Mouse (Mus musculus): ENCODE results near the gene Mapk10. TPM values are rescaled to one million over a fixed set of nuclear protein-coding genes. Genes with fewer than 3 reads are reported as not detected.
"Not testable (repeated sequence)": the region's sequence is repeated elsewhere in the genome, so short reads cannot be mapped to it uniquely, and the experiment has no call there.

The Mapk10 gene
- polyA plus RNA-seq, 1 experiment from 2014 or later = 0.23 TPM

DNA sequence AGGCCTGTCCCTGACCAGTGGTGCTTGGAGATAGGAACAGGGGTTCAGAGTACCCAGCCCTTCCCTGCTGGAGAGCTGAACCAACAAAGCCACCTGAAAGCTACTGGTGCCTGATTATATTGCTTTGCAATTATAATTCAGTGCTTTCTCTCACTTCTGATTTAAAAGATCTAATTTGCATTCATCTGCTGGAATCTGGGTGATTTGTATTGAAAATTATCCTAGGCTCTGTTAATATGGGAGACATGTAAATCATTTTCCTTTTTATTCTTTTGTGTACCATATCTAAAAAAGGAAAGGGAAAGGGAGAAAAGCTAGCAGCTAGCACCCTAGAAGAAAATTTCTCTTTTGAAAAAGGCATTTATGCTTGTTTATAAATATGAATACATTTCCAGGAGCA is 234.6 kb downstream of the Mapk10 start:
- H3K27me3 ChIP-seq = peaks cover 7% of the 10 kb centered on the region
- TF ChIP-seq CTCF (IDR thresholded peaks at IDR 0.05) = no peak
- CTCF ChIA-PET = interaction anchor here (1.0 to 1.4 kb wide), 2 partner anchors 8 to 11 kb away, joined by 3 read pairs; no protein-coding TSS in a partner anchor
- DNase-seq (ENCODE audit: low read depth, low spot score) (no peak), ATAC-seq (no peak)
- in situ Hi-C loops (cut with MboI; ENCODE audit: low pct_unique_long_range_greater_than_20kb) = no loop called here
- POLR2A ChIA-PET = no interaction called here

GRCm38 (mm10) chr5:102974400-102974799 is 236.7 kb downstream of the Mapk10 start:
- DNase-seq (ENCODE audit: low read depth, low spot score) (no peak), ATAC-seq (no peak)
- in situ Hi-C loops (cut with MboI; ENCODE audit: low pct_unique_long_range_greater_than_20kb) = no loop called here
- ChIA-PET CTCF (no interaction called here), POLR2A (no interaction called here)
- no peak for TF ChIP-seq CTCF (IDR thresholded peaks at IDR 0.05)
- peaks cover 12% of the 10 kb centered on the region for H3K27me3 ChIP-seq

- ATAC-seq = no peak
- ChIA-PET CTCF (no interaction called here), POLR2A (no interaction called here)
- in situ Hi-C loops (cut with MboI; ENCODE audit: low pct_unique_long_range_greater_than_20kb) = no loop called here
- no peak for TF ChIP-seq CTCF (IDR thresholded peaks at IDR 0.05)
- H3K27me3 ChIP-seq = no peaks in the 10 kb centered on the region
- DNase-seq (ENCODE audit: low read depth, low spot score) = no peak
Observed at GRCm38 (mm10) chr5:102964396-102964795, 246.7 kb downstream of the Mapk10 start.

GRCm38 (mm10) chr5:102953414-102953813 is 257.7 kb downstream of the Mapk10 start:
- ATAC-seq (no peak), DNase-seq (ENCODE audit: low read depth, low spot score) (no peak)
- TF ChIP-seq CTCF (IDR thresholded peaks at IDR 0.05) = no peak
- H3K27me3 ChIP-seq = peaks cover 5% of the 10 kb centered on the region
- ChIA-PET CTCF (interaction anchor here (0.8 kb wide), 1 partner anchor 11 kb away, joined by 3 read pairs; no protein-coding TSS in a partner anchor), POLR2A (no interaction called here)
- in situ Hi-C loops (cut with MboI; ENCODE audit: low pct_unique_long_range_greater_than_20kb) = no loop called here

- no peak for DNase-seq (ENCODE audit: low read depth, low spot score)
- ChIA-PET CTCF (interaction anchor here (0.8 kb wide), 1 partner anchor 11 kb away, joined by 3 read pairs; no protein-coding TSS in a partner anchor), POLR2A (no interaction called here)
- no peak for ATAC-seq
- TF ChIP-seq CTCF (IDR thresholded peaks at IDR 0.05) = no peak
- in situ Hi-C loops (cut with MboI; ENCODE audit: low pct_unique_long_range_greater_than_20kb) = no loop called here
- H3K27me3 ChIP-seq = peaks cover 3% of the 10 kb centered on the region
Observed at GRCm38 (mm10) chr5:102952918-102953317, 258.2 kb downstream of the Mapk10 start.

DNA sequence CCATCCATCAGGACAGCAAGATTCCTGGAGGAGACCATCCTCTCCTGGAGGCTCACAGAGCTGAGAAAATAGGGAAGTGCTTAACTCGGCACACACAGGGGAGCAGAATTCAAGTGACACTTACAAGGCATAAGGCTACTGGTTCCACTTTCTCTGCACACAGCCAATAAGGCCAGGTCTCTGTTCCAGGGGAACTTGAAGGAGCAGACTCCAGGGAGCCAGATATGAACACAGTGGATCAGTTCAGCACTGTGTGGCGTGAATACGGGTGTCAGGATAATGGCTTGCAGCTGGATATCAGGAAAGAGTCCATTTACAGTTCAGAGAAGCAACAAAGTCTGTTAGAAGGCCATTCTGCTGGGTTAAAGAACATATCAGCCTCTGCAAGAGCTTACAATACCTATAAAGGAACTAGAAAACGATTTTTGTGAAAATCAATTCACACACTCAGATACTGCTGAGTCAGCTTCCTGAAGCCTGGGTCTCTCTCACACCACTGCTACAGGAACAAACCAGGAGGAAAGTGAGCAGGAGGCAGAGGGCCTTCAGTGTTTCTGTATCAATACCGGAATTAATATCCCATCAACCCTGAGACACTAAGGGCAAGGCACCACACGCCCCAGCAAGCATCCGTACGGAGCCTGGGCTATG is 263.9 kb downstream of the Mapk10 start:
- ATAC-seq = no peak
- DNase-seq (ENCODE audit: low read depth, low spot score) = no peak
- TF ChIP-seq CTCF (IDR thresholded peaks at IDR 0.05) = no peak
- CTCF ChIA-PET = interaction anchor here (1.0 to 2.0 kb wide), 3 partner anchors 17 to 27 kb away, joined by 3 to 5 read pairs (median 4); no protein-coding TSS in a partner anchor
- in situ Hi-C loops (cut with MboI; ENCODE audit: low pct_unique_long_range_greater_than_20kb) = no loop called here
- peaks cover 2% of the 10 kb centered on the region for H3K27me3 ChIP-seq
- POLR2A ChIA-PET = interaction anchor here (0.9 kb wide), 1 partner anchor 58 kb away, joined by 3 read pairs; no protein-coding TSS in a partner anchor

DNA sequence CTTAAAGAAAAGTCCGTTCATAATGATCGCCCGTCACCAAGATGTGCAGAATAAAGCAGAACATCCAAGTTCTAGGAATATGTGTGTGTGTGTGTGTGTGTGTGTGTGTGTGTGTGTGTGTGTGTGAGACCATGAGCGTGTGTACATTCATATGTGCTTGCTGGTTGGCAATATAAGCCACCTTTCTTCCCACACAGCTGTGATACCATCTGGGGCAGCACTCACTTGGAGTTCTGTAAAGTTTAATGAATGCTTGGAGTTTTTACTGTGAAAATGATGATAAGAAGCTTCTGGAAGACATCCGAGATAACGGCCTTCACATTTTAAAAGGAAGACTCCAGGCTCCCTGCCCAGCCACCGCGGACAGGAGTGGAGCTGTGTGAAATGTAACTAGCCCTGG is 264.5 kb downstream of the Mapk10 start:
- in situ Hi-C loops (cut with MboI; ENCODE audit: low pct_unique_long_range_greater_than_20kb) = no loop called here
- no peak for ATAC-seq
- H3K27me3 ChIP-seq = no peaks in the 10 kb centered on the region
- POLR2A ChIA-PET = no interaction called here
- no peak for DNase-seq (ENCODE audit: low read depth, low spot score)
- no peak for TF ChIP-seq CTCF (IDR thresholded peaks at IDR 0.05)
- CTCF ChIA-PET = interaction anchor here (0.8 to 2.0 kb wide), 3 partner anchors 18 to 42 kb away, joined by 3 to 5 read pairs (median 4); no protein-coding TSS in a partner anchor

GRCm38 (mm10) chr5:102943864-102944630 is 267.1 kb downstream of the Mapk10 start:
- H3K27me3 ChIP-seq; DNase-seq (ENCODE audit: low read depth, low spot score); in situ Hi-C loops (cut with MboI; ENCODE audit: low pct_unique_long_range_greater_than_20kb); ATAC-seq; POLR2A ChIA-PET: not testable (repeated sequence)
- CTCF ChIA-PET = interaction anchor here (1.2 to 4.3 kb wide), 2 partner anchors 16 to 45 kb away, joined by 4 to 16 read pairs; no protein-coding TSS in a partner anchor
- TF ChIP-seq CTCF (IDR thresholded peaks at IDR 0.05) = peak; percentile 48

GRCm38 (mm10) chr5:102930161-102930560 is 281.0 kb downstream of the Mapk10 start:
- ChIA-PET POLR2A (no interaction called here), CTCF (interaction anchor here (0.7 to 3.7 kb wide), 3 partner anchors 9 to 18 kb away, joined by 3 to 16 read pairs (median 3); no protein-coding TSS in a partner anchor)
- ATAC-seq = no peak
- H3K27me3 ChIP-seq = peaks cover 25% of the 10 kb centered on the region
- TF ChIP-seq CTCF (IDR thresholded peaks at IDR 0.05) = no peak
- DNase-seq (ENCODE audit: low read depth, low spot score) = no peak
- in situ Hi-C loops (cut with MboI; ENCODE audit: low pct_unique_long_range_greater_than_20kb) = no loop called here

DNA sequence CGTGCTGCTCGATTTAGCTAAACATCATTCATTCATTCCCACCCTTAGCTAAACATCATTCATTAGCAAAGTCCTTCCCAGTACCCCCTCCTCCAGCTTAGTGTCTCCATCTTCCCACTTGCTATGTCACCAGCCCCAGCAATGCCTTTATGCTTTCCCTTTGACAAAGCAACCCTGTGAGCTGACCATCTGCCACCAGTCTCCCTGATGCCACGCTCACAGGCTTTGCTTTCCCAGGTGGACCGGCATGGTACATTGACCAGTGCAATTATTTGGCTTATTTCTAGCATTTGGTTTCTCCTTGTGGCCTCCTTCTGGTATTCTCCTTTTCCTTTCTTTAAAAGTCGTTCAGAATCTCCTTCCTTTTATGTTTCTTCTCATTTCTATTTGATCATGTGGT is 284.3 kb downstream of the Mapk10 start:
- ChIA-PET CTCF (interaction anchor here (3.7 kb wide), 1 partner anchor 15 kb away, joined by 16 read pairs; no protein-coding TSS in a partner anchor), POLR2A (interaction anchor here (0.9 kb wide), 1 partner anchor 12 kb away, joined by 3 read pairs; no protein-coding TSS in a partner anchor)
- H3K27me3 ChIP-seq = peaks cover 15% of the 10 kb centered on the region
- no peak for ATAC-seq
- DNase-seq (ENCODE audit: low read depth, low spot score) = no peak
- in situ Hi-C loops (cut with MboI; ENCODE audit: low pct_unique_long_range_greater_than_20kb) = no loop called here
- no peak for TF ChIP-seq CTCF (IDR thresholded peaks at IDR 0.05)

GRCm38 (mm10) chr5:102920199-102920598 is 290.9 kb downstream of the Mapk10 start:
- POLR2A ChIA-PET = no interaction called here
- peaks cover 15% of the 10 kb centered on the region for H3K27me3 ChIP-seq
- CTCF ChIA-PET = interaction anchor here (0.6 to 1.5 kb wide), 3 partner anchors 11 to 27 kb away, joined by 3 to 5 read pairs (median 3); no protein-coding TSS in a partner anchor
- TF ChIP-seq CTCF (IDR thresholded peaks at IDR 0.05) = no peak
- no peak for ATAC-seq
- in situ Hi-C loops (cut with MboI; ENCODE audit: low pct_unique_long_range_greater_than_20kb) = no loop called here
- no peak for DNase-seq (ENCODE audit: low read depth, low spot score)
